Mouse (Mus musculus) splenic B cell, adult 2 months (primary cell): Measurements from ENCODE around the gene Plppr3.

Experiments used
- DNase-seq: peaks from one replicate; pipeline ENCODE4 v3.0.0-alpha.2; 2011; ENCODE audit warnings: low read depth, low spot score
- H3K27me3 ChIP-seq: 2 replicates; pipeline ENCODE4 v1.6.1; 2012; ENCODE audit warnings: mild to moderate bottlenecking, low read length, moderate library complexity, mixed read lengths; ENCODE audit not compliant: control insufficient read depth, poor library complexity, insufficient read depth, severe bottlenecking
- H3K36me3 ChIP-seq: 2 replicates; pipeline ENCODE4 v1.6.1; 2012; ENCODE audit warnings: mild to moderate bottlenecking, low read length, moderate library complexity, mixed read lengths; ENCODE audit not compliant: control insufficient read depth, poor library complexity, insufficient read depth, severe bottlenecking

The Plppr3 gene

GRCm38 (mm10) chr10:79874290-79874862 lies at the start of gene Plppr3, which contains the start of gene Prtn3:
Gene Plppr3 (minus strand): TSS chr10:79874634.
Gene Prtn3 (plus strand): TSS chr10:79874476.
- DNase-seq = peak; percentile 45
- Histone ChIP-seq H3K27me3 (no peaks in the 10 kb centered on the region), H3K36me3 (no peaks in the 10 kb centered on the region)

GRCm38 (mm10) chr10:79921572-79921971 lies 47.1 kb upstream of the Plppr3 start:
- no peak for DNase-seq
- H3K27me3 ChIP-seq = no peaks in the 10 kb centered on the region

DNA sequence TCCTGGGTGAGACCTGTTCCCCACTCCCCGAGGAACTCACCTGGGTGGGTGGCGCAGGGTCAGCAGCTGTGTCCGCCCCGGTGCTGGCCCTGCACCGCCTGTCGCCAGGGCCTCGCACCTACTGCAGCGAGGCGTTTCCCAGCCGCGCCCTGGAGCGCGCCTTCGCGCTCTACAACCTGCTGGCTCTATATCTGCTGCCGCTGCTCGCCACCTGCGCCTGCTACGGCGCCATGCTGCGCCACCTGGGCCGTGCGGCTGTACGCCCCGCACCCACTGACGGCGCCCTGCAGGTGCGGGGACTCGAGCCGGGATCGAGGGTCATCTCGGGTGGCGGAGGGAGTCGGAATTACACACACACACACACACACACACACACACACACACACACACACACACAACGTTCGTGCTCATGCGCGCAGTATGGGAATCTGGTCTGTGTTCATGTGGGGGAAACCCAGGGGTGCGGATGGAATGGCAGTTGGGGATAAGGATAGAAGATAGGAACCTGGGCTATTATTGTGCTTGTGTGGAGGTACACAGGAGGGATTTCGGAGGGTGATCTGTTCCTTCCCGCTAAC lies 46.6 kb upstream of the Plppr3 start, which contains the start of gene R3hdm4:
TSS of gene R3hdm4 (minus strand) at position 251 of the 578 bp plus-strand sequence.
- H3K27me3 ChIP-seq = no peaks in the 10 kb centered on the region
- H3K36me3 ChIP-seq = no peaks in the 10 kb centered on the region
- peak; percentile 31 for DNase-seq

More at GRCm38 (mm10) chr10:79921572-79921971, 47.1 kb upstream of the Plppr3 start:
- no peaks in the 10 kb centered on the region for H3K36me3 ChIP-seq

- no peaks in the 10 kb centered on the region for H3K27me3 ChIP-seq
- DNase-seq = no peak
- H3K36me3 ChIP-seq = no peaks in the 10 kb centered on the region
Measured at GRCm38 (mm10) chr10:79920056-79920890, 45.8 kb upstream of the Plppr3 start.

DNA sequence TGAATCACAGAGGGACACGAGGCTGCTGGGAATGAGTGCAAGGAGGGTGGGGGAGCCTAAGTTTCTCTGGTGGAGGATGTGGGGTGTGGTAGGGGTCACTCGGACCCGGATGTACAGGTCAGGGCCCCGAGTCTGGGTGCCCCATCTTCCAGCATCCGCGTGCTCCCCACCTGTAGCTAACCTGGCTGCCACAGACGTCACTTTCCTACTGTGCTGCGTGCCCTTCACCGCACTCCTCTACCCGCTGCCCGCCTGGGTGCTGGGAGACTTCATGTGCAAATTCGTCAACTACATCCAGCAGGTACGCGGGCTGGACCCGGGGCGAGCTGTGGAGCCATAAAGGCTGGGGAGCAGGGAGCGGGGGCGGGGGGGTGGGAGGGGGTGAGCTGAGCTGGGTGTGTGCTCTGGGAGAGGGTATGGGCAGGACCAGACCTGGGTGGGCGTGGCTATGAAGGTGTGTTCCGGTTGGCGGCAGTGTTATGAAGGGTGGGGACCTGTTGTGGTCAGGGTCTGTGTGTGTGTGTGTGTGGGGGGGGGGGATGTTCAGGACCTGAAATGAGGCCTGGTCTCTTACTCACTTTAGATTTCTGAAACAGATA lies 44.9 kb upstream of the Plppr3 start:
- no peaks in the 10 kb centered on the region for H3K27me3 ChIP-seq
- no peaks in the 10 kb centered on the region for H3K36me3 ChIP-seq
- DNase-seq = peak; percentile 27

DNA sequence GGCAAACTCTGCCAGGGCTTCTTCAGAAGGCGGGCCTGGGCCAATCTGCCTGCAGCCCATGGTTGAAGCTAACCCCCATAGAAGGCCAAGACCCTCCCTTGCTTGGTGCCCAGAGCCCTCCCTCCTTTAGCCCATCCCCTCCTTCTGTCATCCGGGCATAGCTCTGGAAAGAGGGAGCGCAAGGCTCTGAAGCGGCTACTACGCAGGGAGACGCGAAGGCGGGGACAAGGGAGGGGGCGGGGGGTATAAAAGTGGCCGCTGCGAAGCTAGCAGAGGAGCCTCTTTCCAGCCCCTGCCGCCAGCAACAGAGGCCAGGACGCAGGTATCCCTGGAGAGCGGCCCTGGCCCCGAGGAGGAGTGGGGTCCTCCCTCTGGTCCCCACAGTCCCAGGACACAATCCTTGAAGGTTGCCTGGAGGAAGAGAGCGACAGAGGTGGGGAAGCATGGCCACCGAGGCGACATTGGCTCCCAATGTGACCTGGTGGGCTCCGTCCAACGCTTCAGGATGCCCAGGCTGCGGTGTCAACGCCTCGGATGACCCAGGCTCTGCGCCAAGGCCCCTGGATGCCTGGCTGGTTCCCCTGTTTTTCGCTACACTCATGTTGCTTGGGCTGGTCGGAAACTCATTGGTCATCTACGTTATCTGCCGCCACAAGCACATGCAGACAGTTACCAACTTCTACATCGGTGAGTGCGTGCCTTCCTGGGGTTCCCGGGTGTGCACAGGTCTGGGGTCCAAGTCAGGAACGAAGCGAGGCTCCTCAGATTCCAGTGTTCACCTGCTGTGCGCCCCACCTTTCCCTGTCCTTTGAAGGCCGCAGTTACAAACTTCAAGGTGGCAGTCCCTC lies 44.0 kb upstream of the Plppr3 start:
- no peak for DNase-seq
- no peaks in the 10 kb centered on the region for H3K36me3 ChIP-seq
- no peaks in the 10 kb centered on the region for H3K27me3 ChIP-seq

DNA sequence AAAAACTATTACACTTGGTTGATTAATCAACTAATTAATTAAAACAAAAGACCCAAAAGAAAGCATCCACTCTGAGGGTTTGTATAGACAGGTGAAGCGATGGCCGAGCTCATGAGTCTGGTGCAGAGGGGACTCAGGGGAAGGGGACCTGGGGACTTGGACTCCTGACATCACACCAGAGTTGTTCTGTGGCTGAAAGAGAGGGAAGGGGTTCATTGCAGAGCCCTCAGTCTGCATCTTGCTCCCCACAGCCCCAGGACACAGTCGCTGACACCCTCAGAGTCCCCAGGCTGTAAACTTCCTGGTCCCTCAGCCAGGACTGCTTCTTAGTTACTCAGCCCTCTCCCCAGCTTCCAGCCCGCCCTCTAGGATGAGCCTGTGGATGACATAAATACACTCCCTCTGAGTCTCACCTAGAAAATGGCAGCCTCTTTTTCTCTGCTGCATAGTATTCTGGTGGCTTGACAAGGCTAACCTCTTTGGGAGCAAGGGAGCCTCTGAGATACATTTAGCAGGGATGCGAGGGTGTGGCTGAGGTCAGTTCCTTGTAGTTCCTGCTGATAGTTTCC lies 43.2 kb upstream of the Plppr3 start:
- no peak for DNase-seq
- H3K27me3 ChIP-seq = no peaks in the 10 kb centered on the region

GRCm38 (mm10) chr10:79916808-79917531 lies 42.5 kb upstream of the Plppr3 start, which contains the start of gene Kiss1r:
Gene Kiss1r (plus strand): TSS chr10:79916971.
- DNase-seq = peak; percentile 73
- Histone ChIP-seq H3K36me3 (no peaks in the 10 kb centered on the region), H3K27me3 (no peaks in the 10 kb centered on the region)

More for the DNA sequence above, 43.2 kb upstream of the Plppr3 start:
- H3K36me3 ChIP-seq = no peaks in the 10 kb centered on the region

GRCm38 (mm10) chr10:79916081-79916480 lies 41.6 kb upstream of the Plppr3 start:
- H3K36me3 ChIP-seq = no peaks in the 10 kb centered on the region
- no peak for DNase-seq
- H3K27me3 ChIP-seq = no peaks in the 10 kb centered on the region

- H3K27me3 ChIP-seq = no peaks in the 10 kb centered on the region
- no peaks in the 10 kb centered on the region for H3K36me3 ChIP-seq
- DNase-seq = no peak
Measured at GRCm38 (mm10) chr10:79914948-79915596, 40.6 kb upstream of the Plppr3 start.

DNA sequence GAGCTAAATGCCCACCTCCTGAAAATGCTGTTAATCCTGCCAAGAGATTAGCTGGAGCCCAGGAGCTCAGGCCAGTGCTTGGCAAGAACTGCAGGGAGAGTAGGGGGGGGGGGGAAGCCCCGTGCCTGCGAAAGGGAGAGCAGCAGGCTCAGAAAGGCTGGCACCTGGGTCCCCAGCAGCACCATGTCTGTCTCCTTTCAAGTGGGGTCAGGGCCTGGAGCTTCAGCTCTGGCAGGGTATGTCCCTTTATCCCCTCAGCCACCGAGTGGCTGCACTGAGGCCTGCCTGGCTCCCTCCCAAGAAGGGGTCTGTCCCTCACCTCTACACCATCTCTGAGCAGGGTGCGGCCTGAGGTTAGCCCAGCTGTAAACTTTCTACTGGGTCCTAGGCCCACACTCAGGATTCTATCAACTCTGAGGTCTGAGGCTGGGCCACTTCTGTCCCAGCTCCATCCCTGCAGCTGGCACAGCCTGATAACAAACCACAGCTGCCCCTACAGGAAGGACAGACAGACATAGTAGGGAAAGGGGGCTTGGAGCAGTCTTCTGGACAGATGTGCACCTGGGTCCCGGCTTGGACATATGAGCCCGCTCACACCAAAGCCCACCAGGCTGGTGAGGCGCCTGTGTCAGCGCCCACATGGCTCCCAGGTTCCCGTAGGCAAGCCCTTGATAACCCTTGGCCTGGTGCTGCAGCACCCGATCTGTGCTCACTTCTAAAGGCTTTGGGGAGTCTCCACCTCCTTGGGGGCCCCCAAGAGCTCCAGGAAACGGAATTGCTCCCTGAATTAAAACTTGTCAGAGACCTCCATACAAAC lies 39.9 kb upstream of the Plppr3 start:
- Histone ChIP-seq H3K27me3 (no peaks in the 10 kb centered on the region), H3K36me3 (no peaks in the 10 kb centered on the region)
- DNase-seq = no peak

GRCm38 (mm10) chr10:79912412-79912811 lies 38.0 kb upstream of the Plppr3 start:
- Histone ChIP-seq H3K27me3 (no peaks in the 10 kb centered on the region), H3K36me3 (no peaks in the 10 kb centered on the region)
- no peak for DNase-seq
